Mouse (Mus musculus): ENCODE measurements around the gene Btrc. TPM values are rescaled to one million over a fixed set of nuclear protein-coding genes. Genes with fewer than 3 reads are reported as not detected.

Btrc gene
- polyA plus RNA-seq, 1 experiment from 2014 or later, result 55.4 TPM

- no peaks in the 10 kb centered on the region for H3K36me3 ChIP-seq (replicated peaks)
- no peak for DNase-seq (ENCODE audit: low spot score)
- WGBS, result 75% methylated on average over 2 of the region's 2 CpGs
- no peaks in the 10 kb centered on the region for H3K4me1 ChIP-seq
- no peak overlapping the region for H3K4me3 ChIP-seq
- no peak overlapping the region for H3K27ac ChIP-seq (replicated peaks)
- H3K27me3 ChIP-seq (replicated peaks; ENCODE audit: low read depth, poor library complexity, severe bottlenecking), result no peaks in the 10 kb centered on the region
- no peaks in the 10 kb centered on the region for H3K9me3 ChIP-seq
Measured at GRCm38 (mm10) chr19:45483470-45483869, 119.9 kb downstream of the Btrc start.

- no peaks in the 10 kb centered on the region for H3K4me1 ChIP-seq
- no peak overlapping the region for H3K27ac ChIP-seq (replicated peaks)
- H3K4me3 ChIP-seq, result no peak overlapping the region
- WGBS, result 88% methylated on average over 6 of the region's 6 CpGs
- H3K36me3 ChIP-seq (replicated peaks), result no peaks in the 10 kb centered on the region
- no peaks in the 10 kb centered on the region for H3K27me3 ChIP-seq (replicated peaks; ENCODE audit: low read depth, poor library complexity, severe bottlenecking)
- DNase-seq (ENCODE audit: low spot score), result no peak
- no peaks in the 10 kb centered on the region for H3K9me3 ChIP-seq
Measured at GRCm38 (mm10) chr19:45486206-45486991, 122.9 kb downstream of the Btrc start.

DNA sequence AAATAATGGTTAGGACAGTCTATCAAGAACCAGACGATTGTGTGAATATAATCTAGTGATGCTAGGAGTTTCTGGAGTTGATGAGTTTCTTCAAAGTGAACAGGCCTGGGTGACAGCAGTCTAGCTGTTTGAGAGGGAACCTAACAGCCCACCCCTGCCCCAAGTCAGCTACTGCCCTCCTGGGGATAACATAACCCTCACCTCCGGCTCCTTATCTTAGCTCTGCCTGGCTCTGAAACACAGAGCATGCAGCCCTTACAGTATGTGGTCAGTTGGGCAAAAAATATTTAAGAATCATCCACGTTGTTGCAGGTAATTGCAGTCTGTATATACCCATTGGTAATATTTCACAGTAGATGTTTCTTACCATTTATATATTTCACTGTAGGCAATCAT lies 123.5 kb downstream of the Btrc start:
- Histone ChIP-seq H3K9me3 (no peaks in the 10 kb centered on the region), H3K4me1 (no peaks in the 10 kb centered on the region), H3K27me3 (replicated peaks; ENCODE audit: low read depth, poor library complexity, severe bottlenecking) (no peaks in the 10 kb centered on the region), H3K27ac (replicated peaks) (no peak overlapping the region), H3K36me3 (replicated peaks) (no peaks in the 10 kb centered on the region), H3K4me3 (no peak overlapping the region)
- DNase-seq (ENCODE audit: low spot score), result no peak
- WGBS, result 83% methylated on average over 3 of the region's 3 CpGs

DNA sequence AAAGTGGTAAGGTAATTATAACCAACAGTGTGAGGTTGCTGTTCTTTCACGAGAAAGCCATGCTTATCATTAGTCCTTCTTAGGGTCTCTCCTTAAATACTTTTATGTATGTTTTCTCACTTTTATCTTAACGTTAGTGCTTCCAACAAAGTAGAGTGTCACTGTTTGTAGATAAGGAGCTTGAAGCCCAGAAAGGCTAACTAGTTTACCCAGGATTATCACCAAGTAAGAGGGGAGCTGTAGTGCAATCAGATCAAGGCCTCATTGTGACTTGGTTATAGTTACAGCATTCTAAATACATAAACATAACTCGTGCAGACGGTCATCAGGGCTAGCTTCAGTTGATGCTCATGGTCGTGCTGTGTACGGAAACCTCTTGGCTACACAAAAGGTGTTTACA lies 126.4 kb downstream of the Btrc start:
- WGBS, result 84% methylated on average over 6 of the region's 6 CpGs
- H3K4me3 ChIP-seq, result no peak overlapping the region
- no peaks in the 10 kb centered on the region for H3K36me3 ChIP-seq (replicated peaks)
- no peaks in the 10 kb centered on the region for H3K27me3 ChIP-seq (replicated peaks; ENCODE audit: low read depth, poor library complexity, severe bottlenecking)
- no peaks in the 10 kb centered on the region for H3K9me3 ChIP-seq
- no peak overlapping the region for H3K27ac ChIP-seq (replicated peaks)
- no peak for DNase-seq (ENCODE audit: low spot score)
- H3K4me1 ChIP-seq, result peaks cover 16% of the 10 kb centered on the region

DNA sequence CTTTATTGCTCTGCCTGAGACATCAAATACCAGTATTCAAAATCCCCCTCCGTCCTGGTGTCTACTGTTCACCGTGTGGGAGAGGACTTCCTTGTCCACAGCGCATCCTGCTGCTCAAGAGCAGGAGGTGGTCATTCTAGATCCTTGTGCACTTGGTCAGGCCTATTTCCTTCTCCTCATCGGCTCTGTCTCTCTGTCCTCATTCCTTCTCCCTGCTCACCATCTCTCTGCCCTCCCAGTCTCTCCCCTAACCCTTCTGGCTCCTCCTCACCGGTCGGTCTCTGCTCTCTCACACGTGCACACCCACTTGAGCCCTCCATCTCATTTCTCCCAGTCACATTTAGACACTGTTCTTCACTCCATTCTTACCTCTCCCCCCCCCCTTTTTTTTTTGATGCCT lies 127.7 kb downstream of the Btrc start:
- H3K4me3 ChIP-seq, result no peak overlapping the region
- H3K27ac ChIP-seq (replicated peaks), result no peak overlapping the region
- DNase-seq (ENCODE audit: low spot score), result no peak
- H3K9me3 ChIP-seq, result no peaks in the 10 kb centered on the region
- no peaks in the 10 kb centered on the region for H3K27me3 ChIP-seq (replicated peaks; ENCODE audit: low read depth, poor library complexity, severe bottlenecking)
- WGBS, result 80% methylated on average over 7 of the region's 7 CpGs
- H3K36me3 ChIP-seq (replicated peaks), result no peaks in the 10 kb centered on the region
- peaks cover 16% of the 10 kb centered on the region for H3K4me1 ChIP-seq

DNA sequence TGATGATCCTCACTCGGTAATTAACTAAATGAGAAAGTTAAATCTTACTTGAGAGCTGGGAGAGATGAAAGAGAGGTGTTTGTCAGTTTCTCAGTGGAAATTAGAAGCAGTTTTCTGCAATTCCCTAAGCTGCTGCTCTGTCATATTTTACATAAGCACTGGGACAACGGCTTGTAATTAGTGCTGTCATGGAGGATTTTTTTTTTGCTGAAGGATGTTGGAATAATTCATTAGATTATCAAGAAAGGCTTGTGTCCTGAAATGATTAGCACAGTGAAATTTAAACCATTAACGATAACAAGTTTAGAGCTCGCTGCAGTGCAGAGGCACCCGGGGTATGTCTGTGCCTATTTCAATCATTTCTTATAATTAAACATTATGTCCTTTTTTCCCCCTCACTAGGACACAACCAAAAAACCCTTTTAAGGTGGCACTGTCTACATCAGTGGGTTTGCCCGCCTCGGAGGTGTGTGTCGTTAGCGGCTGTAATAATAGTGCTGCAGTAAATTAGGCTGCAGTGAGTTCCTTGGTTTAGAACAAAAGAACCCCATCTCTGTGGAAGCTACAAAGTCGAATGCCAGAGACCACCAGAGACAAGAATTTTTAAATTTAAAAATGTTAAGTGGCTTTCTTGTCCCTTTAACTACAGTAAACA lies 130.7 kb downstream of the Btrc start:
- peaks cover 16% of the 10 kb centered on the region for H3K4me1 ChIP-seq
- no peak overlapping the region for H3K27ac ChIP-seq (replicated peaks)
- no peaks in the 10 kb centered on the region for H3K9me3 ChIP-seq
- no peaks in the 10 kb centered on the region for H3K36me3 ChIP-seq (replicated peaks)
- H3K27me3 ChIP-seq (replicated peaks; ENCODE audit: low read depth, poor library complexity, severe bottlenecking), result no peaks in the 10 kb centered on the region
- 70% methylated on average over 10 of the region's 10 CpGs for WGBS
- no peak overlapping the region for H3K4me3 ChIP-seq
- no peak for DNase-seq (ENCODE audit: low spot score)

GRCm38 (mm10) chr19:45505446-45505845 lies 141.9 kb downstream of the Btrc start:
- Histone ChIP-seq H3K27ac (replicated peaks) (no peak overlapping the region), H3K4me3 (no peak overlapping the region), H3K9me3 (no peaks in the 10 kb centered on the region), H3K4me1 (peaks cover 4% of the 10 kb centered on the region; the same call in 1 of the 2 replicates), H3K36me3 (replicated peaks) (peaks cover 13% of the 10 kb centered on the region), H3K27me3 (replicated peaks; ENCODE audit: low read depth, poor library complexity, severe bottlenecking) (no peaks in the 10 kb centered on the region)
- 76% methylated on average over 7 of the region's 7 CpGs for WGBS
- DNase-seq (ENCODE audit: low spot score), result no peak

DNA sequence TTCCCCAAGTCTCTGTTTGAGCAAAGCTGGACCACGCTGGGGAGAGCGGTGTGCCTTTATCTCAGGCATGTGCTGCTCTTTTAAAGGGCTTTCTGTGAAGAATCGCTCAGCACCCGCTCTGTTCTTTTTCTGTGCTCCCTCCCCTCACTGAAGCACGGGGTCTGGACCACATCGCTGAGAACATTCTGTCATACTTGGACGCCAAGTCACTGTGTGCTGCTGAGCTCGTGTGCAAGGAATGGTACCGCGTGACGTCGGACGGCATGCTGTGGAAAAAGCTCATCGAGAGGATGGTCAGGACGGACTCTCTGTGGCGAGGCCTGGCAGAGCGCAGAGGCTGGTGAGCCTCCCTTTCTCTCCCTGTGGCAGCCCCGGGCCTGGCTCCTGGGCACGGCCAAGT lies 144.0 kb downstream of the Btrc start:
- no peak overlapping the region for H3K27ac ChIP-seq (replicated peaks)
- no peak overlapping the region for H3K4me3 ChIP-seq
- peaks cover 4% of the 10 kb centered on the region; the same call in 1 of the 2 replicates for H3K4me1 ChIP-seq
- no peak for DNase-seq (ENCODE audit: low spot score)
- peaks cover 20% of the 10 kb centered on the region for H3K36me3 ChIP-seq (replicated peaks)
- H3K9me3 ChIP-seq, result no peaks in the 10 kb centered on the region
- H3K27me3 ChIP-seq (replicated peaks; ENCODE audit: low read depth, poor library complexity, severe bottlenecking), result no peaks in the 10 kb centered on the region
- 85% methylated on average over 19 of the region's 19 CpGs for WGBS

- H3K9me3 ChIP-seq, result no peaks in the 10 kb centered on the region
- no peak for DNase-seq (ENCODE audit: low spot score)
- no peak overlapping the region for H3K27ac ChIP-seq (replicated peaks)
- H3K4me1 ChIP-seq, result no peaks in the 10 kb centered on the region
- peaks cover 38% of the 10 kb centered on the region for H3K36me3 ChIP-seq (replicated peaks)
- no peaks in the 10 kb centered on the region for H3K27me3 ChIP-seq (replicated peaks; ENCODE audit: low read depth, poor library complexity, severe bottlenecking)
- H3K4me3 ChIP-seq, result no peak overlapping the region
- 82% methylated on average over 3 of the region's 3 CpGs for WGBS
Measured at GRCm38 (mm10) chr19:45510680-45511079, 147.1 kb downstream of the Btrc start.

DNA sequence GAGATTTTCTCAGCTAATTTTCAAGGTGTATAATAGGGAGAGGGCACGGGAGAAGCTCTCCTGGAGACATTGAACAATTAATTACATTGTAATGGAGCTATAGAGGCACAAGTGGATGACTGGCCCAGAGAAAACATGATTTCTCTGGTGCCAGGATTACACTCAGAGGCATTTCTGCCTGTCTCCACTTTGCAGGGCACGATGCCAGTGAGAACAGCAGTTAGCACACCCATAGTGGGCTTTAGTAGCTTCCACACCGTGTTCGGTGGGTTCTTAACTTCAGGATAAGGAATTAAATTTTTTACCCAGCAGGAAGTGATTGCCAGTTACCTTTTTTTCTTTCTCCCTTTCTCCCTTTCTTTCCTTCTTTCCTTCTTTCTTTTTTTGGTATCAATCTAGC lies 147.9 kb downstream of the Btrc start:
- DNase-seq (ENCODE audit: low spot score), result no peak
- H3K4me1 ChIP-seq, result no peaks in the 10 kb centered on the region
- H3K9me3 ChIP-seq, result no peaks in the 10 kb centered on the region
- H3K27me3 ChIP-seq (replicated peaks; ENCODE audit: low read depth, poor library complexity, severe bottlenecking), result no peaks in the 10 kb centered on the region
- 87% methylated on average over 4 of the region's 4 CpGs for WGBS
- H3K27ac ChIP-seq (replicated peaks), result no peak overlapping the region
- peaks cover 45% of the 10 kb centered on the region for H3K36me3 ChIP-seq (replicated peaks)
- no peak overlapping the region for H3K4me3 ChIP-seq

DNA sequence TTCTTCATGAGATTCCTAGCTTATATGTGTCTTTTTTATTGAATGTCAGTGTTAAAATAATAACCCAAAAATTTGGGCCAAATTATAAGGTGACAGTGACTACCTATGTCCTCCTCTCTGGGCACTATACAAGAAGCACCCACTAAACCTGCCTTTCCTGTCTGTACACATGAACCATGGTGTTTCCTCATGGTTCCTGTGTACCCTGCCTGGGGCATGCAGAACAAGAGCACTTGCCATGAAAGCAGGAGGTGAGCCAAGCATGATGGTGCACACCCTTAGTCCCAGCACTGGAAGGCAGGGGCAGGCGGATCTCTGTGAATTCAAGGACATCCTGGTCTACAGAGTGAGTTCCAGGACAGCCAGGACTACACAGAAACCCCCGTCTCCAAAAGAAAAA lies 151.8 kb downstream of the Btrc start:
- no peaks in the 10 kb centered on the region for H3K9me3 ChIP-seq
- no peaks in the 10 kb centered on the region for H3K27me3 ChIP-seq (replicated peaks; ENCODE audit: low read depth, poor library complexity, severe bottlenecking)
- H3K4me1 ChIP-seq, result no peaks in the 10 kb centered on the region
- H3K27ac ChIP-seq (replicated peaks), result no peak overlapping the region
- H3K36me3 ChIP-seq (replicated peaks), result peaks cover 74% of the 10 kb centered on the region
- H3K4me3 ChIP-seq, result no peak overlapping the region
- DNase-seq (ENCODE audit: low spot score), result no peak
- 84% methylated on average over 2 of the region's 2 CpGs for WGBS

GRCm38 (mm10) chr19:45516264-45516663 lies 152.7 kb downstream of the Btrc start:
- peaks cover 82% of the 10 kb centered on the region for H3K36me3 ChIP-seq (replicated peaks)
- H3K4me1 ChIP-seq, result no peaks in the 10 kb centered on the region
- H3K27me3 ChIP-seq (replicated peaks; ENCODE audit: low read depth, poor library complexity, severe bottlenecking), result no peaks in the 10 kb centered on the region
- no peak overlapping the region for H3K27ac ChIP-seq (replicated peaks)
- no peaks in the 10 kb centered on the region for H3K9me3 ChIP-seq
- DNase-seq (ENCODE audit: low spot score), result no peak
- no peak overlapping the region for H3K4me3 ChIP-seq
- WGBS, result 94% methylated on average over 12 of the region's 12 CpGs

DNA sequence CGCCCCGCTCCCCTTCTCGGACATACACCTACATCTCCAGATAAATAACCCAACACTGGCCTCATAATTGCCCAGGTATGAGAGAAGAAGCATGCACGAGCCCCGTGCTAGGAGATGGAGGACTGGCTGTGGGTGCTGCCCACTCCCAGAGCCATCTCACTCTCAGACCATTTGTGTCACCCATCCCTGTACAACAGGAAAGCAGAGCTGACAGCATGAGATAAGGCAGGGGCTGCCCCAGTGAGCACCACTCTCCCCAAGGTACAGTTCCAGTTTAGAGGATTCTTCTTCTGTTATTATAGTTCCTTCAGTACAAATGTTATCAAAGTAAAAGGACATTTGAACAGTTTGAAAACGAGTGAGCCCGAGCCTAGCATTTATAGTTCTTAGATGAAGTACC lies 163.8 kb downstream of the Btrc start:
- Histone ChIP-seq H3K27me3 (replicated peaks; ENCODE audit: low read depth, poor library complexity, severe bottlenecking) (no peaks in the 10 kb centered on the region), H3K4me3 (no peak overlapping the region), H3K27ac (replicated peaks) (no peak overlapping the region), H3K4me1 (peaks cover 7% of the 10 kb centered on the region; the same call in 1 of the 2 replicates), H3K36me3 (replicated peaks) (peaks cover 75% of the 10 kb centered on the region), H3K9me3 (no peaks in the 10 kb centered on the region)
- DNase-seq (ENCODE audit: low spot score), result no peak
- WGBS, result 86% methylated on average over 7 of the region's 7 CpGs

All from embryonic facial prominence, embryonic 10.5 days (tissue).